Mouse (Mus musculus) small intestine, adult 2 months (tissue): ENCODE data around the gene Gria1. TPM values are rescaled to one million over a fixed set of nuclear protein-coding genes. Genes with fewer than 3 reads are reported as not detected.

Source experiments
- H3K27ac ChIP-seq: fragments of 200-500 bp; 2 replicates; pipeline ENCODE4 v1.5.1; 2012; ENCODE audit warnings: low read depth, low read length, control low read depth, inconsistent platforms; ENCODE audit not compliant: insufficient read depth
- H3K27me3 ChIP-seq: fragments of 200-500 bp; 2 replicates; pipeline ENCODE4 v1.6.1; 2012; ENCODE audit warnings: mild to moderate bottlenecking, moderate library complexity, low read length, inconsistent platforms; ENCODE audit not compliant: control insufficient read depth, insufficient read depth
- H3K36me3 ChIP-seq: fragments of 200-500 bp; 2 replicates; pipeline ENCODE4 v1.6.1; 2012; ENCODE audit warnings: mild to moderate bottlenecking, low read length, control low read depth, inconsistent platforms; ENCODE audit not compliant: control insufficient read depth, insufficient read depth
- H3K4me1 ChIP-seq: fragments of 200-500 bp; 2 replicates; pipeline ENCODE4 v1.6.1; 2012; ENCODE audit warnings: low read length, inconsistent platforms, mixed read lengths; ENCODE audit not compliant: control insufficient read depth, insufficient read depth, insufficient read length
- H3K4me3 ChIP-seq: fragments of 200-500 bp; 2 replicates; pipeline ENCODE4 v1.5.1; 2012; ENCODE audit warnings: low read depth, mild to moderate bottlenecking, control low read depth, inconsistent platforms, low read length, moderate library complexity
- CTCF ChIP-seq: fragments of 200-500 bp; IDR thresholded peaks from 2 replicates; pipeline ENCODE4 v1.5.1; 2012; ENCODE audit warnings: low read depth, mild to moderate bottlenecking, control low read depth, inconsistent platforms, low read length, moderate library complexity, mixed read lengths; ENCODE audit not compliant: insufficient replicate concordance, insufficient read length; ENCODE audit errors: extremely low read depth
- POLR2A ChIP-seq: fragments of 200-500 bp; IDR thresholded peaks from 2 replicates; pipeline ENCODE4 v1.6.1; 2012; ENCODE audit warnings: low read depth, mild to moderate bottlenecking, control low read depth, inconsistent platforms, low read length, moderate library complexity
- WGBS: fragments of 180-500 bp; shearing (Covaris S2); methylation state at CpG from one replicate; pipeline ENCODE4 v1.1.7; 2018; 5-methylcytosine and 5-hydroxymethylcytosine counted together
- polyA plus RNA-seq: library from polyadenylated mRNA; depleted of rRNA; stranded (reverse); fragments of >200 nt; gene quantifications from 2 replicates; pipeline ENCODE4 v1.2.3, GENCODE M21; 2012

Gria1 gene
- polyA plus RNA-seq, 1 experiment, result 0.08 TPM

GRCm38 (mm10) chr11:57022400-57022799, 11.2 kb downstream of the Gria1 start:
- H3K27ac ChIP-seq, result no peak overlapping the region
- H3K36me3 ChIP-seq, result no peaks in the 10 kb centered on the region
- no peak overlapping the region for H3K4me3 ChIP-seq
- no peak for TF ChIP-seq POLR2A
- no peak for TF ChIP-seq CTCF
- no peaks in the 10 kb centered on the region for H3K4me1 ChIP-seq
- 63% methylated on average over 4 of the region's 4 CpGs for WGBS
- H3K27me3 ChIP-seq, result no peaks in the 10 kb centered on the region

DNA sequence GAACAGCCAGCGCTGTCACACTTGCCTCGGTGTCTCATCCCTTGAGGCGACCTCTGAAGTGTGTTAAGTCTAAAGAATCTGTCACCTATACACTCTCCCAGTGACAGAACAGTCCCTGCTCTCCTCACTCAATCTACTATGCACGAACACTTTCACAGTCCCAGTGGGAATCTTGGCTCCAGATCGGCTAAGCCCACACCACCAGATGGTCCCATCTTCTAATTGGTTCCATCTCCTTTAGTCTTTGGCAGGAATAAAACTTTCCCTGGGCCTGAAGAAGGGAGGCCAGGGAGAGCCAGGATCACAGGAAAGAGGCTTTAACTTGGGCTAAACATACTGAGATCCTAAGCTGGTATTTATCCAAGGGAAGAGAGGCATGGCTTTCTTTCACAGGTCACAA, 19.3 kb downstream of the Gria1 start:
- TF ChIP-seq POLR2A (no peak), CTCF (no peak)
- Histone ChIP-seq H3K27me3 (no peaks in the 10 kb centered on the region), H3K4me1 (no peaks in the 10 kb centered on the region), H3K27ac (no peak overlapping the region), H3K4me3 (no peak overlapping the region), H3K36me3 (no peaks in the 10 kb centered on the region)
- 77% methylated on average over 5 of the region's 5 CpGs for WGBS

GRCm38 (mm10) chr11:57038807-57039206, 27.6 kb downstream of the Gria1 start:
- TF ChIP-seq CTCF, result no peak
- TF ChIP-seq POLR2A, result no peak
- no peaks in the 10 kb centered on the region for H3K36me3 ChIP-seq
- H3K27ac ChIP-seq, result no peak overlapping the region
- no peaks in the 10 kb centered on the region for H3K4me1 ChIP-seq
- H3K4me3 ChIP-seq, result no peak overlapping the region
- no peaks in the 10 kb centered on the region for H3K27me3 ChIP-seq
- WGBS, result 61% methylated on average over 7 of the region's 7 CpGs

DNA sequence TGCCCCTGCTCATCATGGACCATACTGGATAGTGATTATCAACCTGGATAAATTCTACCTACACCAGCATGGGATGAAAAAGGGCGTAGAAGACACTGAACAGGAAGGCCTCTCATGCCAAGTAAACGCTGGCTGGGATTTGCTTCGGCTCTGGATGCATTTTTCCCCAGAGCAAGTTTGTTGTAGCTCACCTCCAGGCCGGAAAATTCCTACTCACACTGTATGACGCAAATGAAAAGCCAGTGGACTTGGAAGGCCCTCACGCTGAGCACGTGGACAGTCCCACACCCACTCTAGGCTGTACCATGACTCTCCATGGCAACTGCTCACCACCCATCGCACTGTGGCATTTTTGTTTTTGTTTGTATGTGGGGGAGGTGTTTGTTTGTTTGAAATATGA, 28.1 kb downstream of the Gria1 start:
- H3K36me3 ChIP-seq, result no peaks in the 10 kb centered on the region
- no peaks in the 10 kb centered on the region for H3K4me1 ChIP-seq
- TF ChIP-seq POLR2A (no peak), CTCF (no peak)
- no peak overlapping the region for H3K4me3 ChIP-seq
- H3K27me3 ChIP-seq, result no peaks in the 10 kb centered on the region
- 81% methylated on average over 8 of the region's 8 CpGs for WGBS
- no peak overlapping the region for H3K27ac ChIP-seq

GRCm38 (mm10) chr11:57042057-57042456, 30.9 kb downstream of the Gria1 start:
- TF ChIP-seq POLR2A (no peak), CTCF (no peak)
- no peaks in the 10 kb centered on the region for H3K4me1 ChIP-seq
- no peaks in the 10 kb centered on the region for H3K36me3 ChIP-seq
- no peak overlapping the region for H3K4me3 ChIP-seq
- 63% methylated on average over 3 of the region's 3 CpGs for WGBS
- H3K27me3 ChIP-seq, result no peaks in the 10 kb centered on the region
- H3K27ac ChIP-seq, result no peak overlapping the region

- Histone ChIP-seq H3K27ac (no peak overlapping the region), H3K27me3 (no peaks in the 10 kb centered on the region), H3K4me3 (no peak overlapping the region), H3K4me1 (no peaks in the 10 kb centered on the region), H3K36me3 (no peaks in the 10 kb centered on the region)
- 76% methylated on average over 5 of the region's 5 CpGs for WGBS
- TF ChIP-seq CTCF (no peak), POLR2A (no peak)
Observed at GRCm38 (mm10) chr11:57044146-57044545, 33.0 kb downstream of the Gria1 start.

DNA sequence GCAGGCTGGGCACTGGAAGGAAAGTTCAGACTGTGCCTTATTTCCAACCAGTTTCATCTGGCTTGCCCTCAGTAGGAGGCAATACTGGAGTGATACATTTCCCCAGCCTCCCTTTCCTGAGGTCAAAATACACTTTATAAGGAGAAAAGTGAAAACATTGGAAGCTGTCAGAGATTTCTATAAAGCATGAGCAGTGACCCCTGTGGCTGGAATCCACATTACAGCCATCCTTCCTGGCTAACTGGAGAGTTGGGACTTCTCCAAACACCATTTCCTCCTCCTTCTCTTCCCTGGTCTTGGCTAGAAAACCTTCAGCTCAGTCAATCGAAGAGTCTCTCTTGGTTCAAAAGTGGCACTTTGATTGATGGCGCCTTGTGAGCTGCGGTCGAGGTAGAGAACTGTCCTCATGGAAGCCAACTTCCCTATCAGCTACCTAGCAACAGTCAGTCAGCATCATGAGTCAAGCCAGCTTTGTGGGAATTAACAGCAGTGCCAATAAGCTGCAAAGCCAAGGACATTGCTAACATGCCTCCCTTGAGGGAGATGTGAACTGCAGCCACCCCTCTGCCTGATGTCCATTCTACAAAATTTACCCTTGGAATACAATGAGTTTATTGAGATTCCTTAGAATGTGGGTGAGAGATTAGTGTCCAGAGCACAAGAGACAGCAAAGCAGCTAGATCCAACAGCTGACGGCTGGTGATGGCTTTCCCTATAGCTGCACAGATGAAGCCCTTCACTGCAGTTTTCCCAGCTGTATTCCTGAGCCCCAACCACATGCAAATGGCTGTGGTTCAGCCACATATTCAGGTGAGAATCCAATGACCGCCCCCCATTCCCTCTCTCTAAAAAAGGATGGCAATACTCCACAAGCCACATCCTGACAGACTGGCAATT, 40.7 kb downstream of the Gria1 start:
- 63% methylated on average over 6 of the region's 6 CpGs for WGBS
- TF ChIP-seq CTCF (no peak), POLR2A (no peak)
- no peak overlapping the region for H3K27ac ChIP-seq
- no peaks in the 10 kb centered on the region for H3K4me1 ChIP-seq
- no peak overlapping the region for H3K4me3 ChIP-seq
- no peaks in the 10 kb centered on the region for H3K36me3 ChIP-seq
- no peaks in the 10 kb centered on the region for H3K27me3 ChIP-seq
